Comparison of ENCODE assay signal across 9 mouse cellular contexts in genomic region chr5:124010077-124010476, GRCm38 (mm10). TPM values are rescaled to one million over a fixed set of nuclear protein-coding genes. Genes with fewer than 3 reads are reported as not detected.
DNase-seq lines count a peak whose midpoint lies in the region; ATAC-seq and TF ChIP-seq lines count a peak whose summit lies in the region.
"Had no signal": no experiment of that assay in that cellular context is flagged by ENCODE, and none has a peak within 500 bp of the region (broad histone marks: within the 10 kb centered on the region; RNA-seq: fewer than 3 reads in every experiment).

No protein-coding gene starts in this region.

- TF ChIP-seq CTCF in cerebellum, adult 2 months (IDR thresholded peaks at IDR 0.05; ENCODE audit: borderline replicate concordance, insufficient read depth, low read depth, low read length): no peak

- 90% methylated on average over 8 of the region's 8 CpGs for WGBS in kidney, embryonic 16.5 days
- 94% methylated on average over 8 of the region's 8 CpGs for WGBS in embryonic facial prominence, embryonic 13.5 days
- 94% methylated on average over 8 of the region's 8 CpGs for WGBS in hindbrain, embryonic 14.5 days
- WGBS in cerebellum, adult 2 months: 83% methylated on average over 8 of the region's 8 CpGs

- H3K36me3 ChIP-seq in kidney, embryonic 16.5 days (ENCODE audit: insufficient read depth, low read length): peaks cover 39% of the 10 kb centered on the region
- H3K36me3 ChIP-seq in embryonic facial prominence, embryonic 13.5 days: peaks cover 53% of the 10 kb centered on the region
- peaks cover 53% of the 10 kb centered on the region for H3K36me3 ChIP-seq in hindbrain, embryonic 14.5 days (replicated peaks; ENCODE audit: control insufficient read depth, insufficient read depth)

- TF ChIP-seq POLR2A in cerebellum, adult 2 months (IDR thresholded peaks at IDR 0.05; ENCODE audit: borderline replicate concordance, insufficient read depth, low read length): no peak

- no peak overlapping the region for H3K9ac ChIP-seq in kidney, embryonic 16.5 days (replicated peaks; ENCODE audit: low read length)
- H3K9ac ChIP-seq in embryonic facial prominence, embryonic 13.5 days: no peak overlapping the region
- H3K9ac ChIP-seq in hindbrain, embryonic 14.5 days: no peak overlapping the region

- no peaks in the 10 kb centered on the region for H3K27me3 ChIP-seq in kidney, embryonic 16.5 days (ENCODE audit: insufficient read depth, low read length)
- no peaks in the 10 kb centered on the region for H3K27me3 ChIP-seq in embryonic facial prominence, embryonic 13.5 days
- no peaks in the 10 kb centered on the region for H3K27me3 ChIP-seq in hindbrain, embryonic 14.5 days (ENCODE audit: control insufficient read depth, insufficient read depth, low read length)
- no peaks in the 10 kb centered on the region for H3K27me3 ChIP-seq in cerebellum, adult 2 months (ENCODE audit: control insufficient read depth, insufficient read depth, low read length)

- H3K27ac ChIP-seq in kidney, embryonic 16.5 days (ENCODE audit: low read length): peak overlapping the region; percentile 82; the same call in 1 of the 2 replicates
- H3K27ac ChIP-seq in embryonic facial prominence, embryonic 13.5 days: peak overlapping the region; percentile 82; the same call in 1 of the 2 replicates
- H3K27ac ChIP-seq in hindbrain, embryonic 14.5 days: peak overlapping the region; percentile 84
- no peak overlapping the region for H3K27ac ChIP-seq in cerebellum, adult 2 months (ENCODE audit: insufficient read depth, low read length)

- DNase-seq in kidney, postnatal 25 days: no peak
- DNase-seq in hindbrain, embryonic 14.5 days (ENCODE audit: low spot score): no peak
- no peak for DNase-seq in frontal cortex, postnatal 25 days (ENCODE audit: low spot score in 2 of 2)
- no peak for DNase-seq in right cerebral cortex, postnatal 14 days
- no peak for DNase-seq in cerebellum, adult 2 months
- DNase-seq: layer of hippocampus, adult 9-11 months had no signal

- ATAC-seq in kidney, embryonic 16.5 days (ENCODE audit: low FRiP score, low TSS enrichment): no peak
- ATAC-seq in embryonic facial prominence, embryonic 13.5 days (ENCODE audit: insufficient number of reproducible peaks, insufficient read depth, low FRiP score, low TSS enrichment, low read depth): no peak
- ATAC-seq in hindbrain, embryonic 14.5 days (ENCODE audit: low FRiP score): no peak
- peak; percentile 60 for ATAC-seq in megakaryocyte-erythroid progenitor cell, adult 5-6 weeks (replicated peaks; ENCODE audit: low FRiP score, low TSS enrichment, poor library complexity, severe bottlenecking)

- H3K4me2 ChIP-seq in kidney, embryonic 16.5 days (replicated peaks; ENCODE audit: low read depth, low read length): no peak overlapping the region
- H3K4me2 ChIP-seq in embryonic facial prominence, embryonic 13.5 days: no peak overlapping the region
- H3K4me2 ChIP-seq in hindbrain, embryonic 14.5 days (replicated peaks): no peak overlapping the region

- peaks cover 53% of the 10 kb centered on the region for H3K4me1 ChIP-seq in kidney, embryonic 16.5 days (ENCODE audit: insufficient read depth, low read length)
- peaks cover 46% of the 10 kb centered on the region for H3K4me1 ChIP-seq in embryonic facial prominence, embryonic 13.5 days
- H3K4me1 ChIP-seq in hindbrain, embryonic 14.5 days (replicated peaks; ENCODE audit: control insufficient read depth, insufficient read depth, low read length): peaks cover 55% of the 10 kb centered on the region
- H3K4me1 ChIP-seq in cerebellum, adult 2 months (ENCODE audit: control insufficient read depth, insufficient read depth, low read length): peaks cover 60% of the 10 kb centered on the region

- no peak overlapping the region for H3K4me3 ChIP-seq in kidney, embryonic 16.5 days (ENCODE audit: low read length)
- H3K4me3 ChIP-seq in embryonic facial prominence, embryonic 13.5 days: no peak overlapping the region
- no peak overlapping the region for H3K4me3 ChIP-seq in hindbrain, embryonic 14.5 days (replicated peaks; ENCODE audit: low read length)
- H3K4me3 ChIP-seq in cerebellum, adult 2 months (replicated peaks; ENCODE audit: insufficient read depth, low read depth, low read length): no peak overlapping the region

- no peaks in the 10 kb centered on the region for H3K9me3 ChIP-seq in kidney, embryonic 16.5 days (ENCODE audit: low read length)
- H3K9me3 ChIP-seq in embryonic facial prominence, embryonic 13.5 days: no peaks in the 10 kb centered on the region
- H3K9me3 ChIP-seq in hindbrain, embryonic 14.5 days (ENCODE audit: control insufficient read depth, low read length): no peaks in the 10 kb centered on the region

RNA-seq across cellular contexts. Expression of gene Vps37b, which starts 22.0 kb away (rescaled TPM):
- 40.8 and 41.8 TPM in 2 replicates for polyA plus RNA-seq in kidney, embryonic 16.5 days (2015; fragmentation: Nextera tagmentation; extraction: Ambion mirVana)
- polyA plus RNA-seq in embryonic facial prominence, embryonic 13.5 days (2015; fragmentation: Nextera tagmentation; extraction: Ambion mirVana): 39.0 and 46.0 TPM in 2 replicates
- 59.5 and 61.7 TPM in 2 replicates for polyA plus RNA-seq in hindbrain, embryonic 14.5 days (2014; fragmentation: Nextera tagmentation; extraction: Ambion mirVana)
- 20.8 and 34.3 TPM in 2 replicates for total RNA-seq in megakaryocyte-erythroid progenitor cell, adult 5-6 weeks (2014; fragmentation: Nextera tagmentation)
- total RNA-seq in megakaryocyte-erythroid progenitor cell, adult 5-6 weeks (2017): 12.8 and 15.5 TPM in 2 replicates
- 41.7 and 47.5 TPM in 2 replicates for polyA plus RNA-seq in cerebellum, adult 2 months (2012; rRNA removed)

RNA-seq across cellular contexts. Expression of gene Hip1r, which starts 36.6 kb away (rescaled TPM):
- polyA plus RNA-seq in kidney, embryonic 16.5 days (2015; fragmentation: Nextera tagmentation; extraction: Ambion mirVana): 23.1 and 25.6 TPM in 2 replicates
- 9.6 and 12.3 TPM in 2 replicates for polyA plus RNA-seq in embryonic facial prominence, embryonic 13.5 days (2015; fragmentation: Nextera tagmentation; extraction: Ambion mirVana)
- polyA plus RNA-seq in hindbrain, embryonic 14.5 days (2014; fragmentation: Nextera tagmentation; extraction: Ambion mirVana): 22.4 and 27.9 TPM in 2 replicates
- total RNA-seq in megakaryocyte-erythroid progenitor cell, adult 5-6 weeks (2014; fragmentation: Nextera tagmentation): 9.3 and 9.5 TPM in 2 replicates
- 13.7 and 30.9 TPM in 2 replicates for total RNA-seq in megakaryocyte-erythroid progenitor cell, adult 5-6 weeks (2017)
- polyA plus RNA-seq in cerebellum, adult 2 months (2012; rRNA removed): 41.8 and 42.4 TPM in 2 replicates
